Mouse (Mus musculus): ENCODE data around the gene Pax2. TPM values are rescaled to one million over a fixed set of nuclear protein-coding genes. Genes with fewer than 3 reads are reported as not detected.

Gene Pax2
- total RNA-seq, 2 experiments from 2014 or later: not detected

DNA sequence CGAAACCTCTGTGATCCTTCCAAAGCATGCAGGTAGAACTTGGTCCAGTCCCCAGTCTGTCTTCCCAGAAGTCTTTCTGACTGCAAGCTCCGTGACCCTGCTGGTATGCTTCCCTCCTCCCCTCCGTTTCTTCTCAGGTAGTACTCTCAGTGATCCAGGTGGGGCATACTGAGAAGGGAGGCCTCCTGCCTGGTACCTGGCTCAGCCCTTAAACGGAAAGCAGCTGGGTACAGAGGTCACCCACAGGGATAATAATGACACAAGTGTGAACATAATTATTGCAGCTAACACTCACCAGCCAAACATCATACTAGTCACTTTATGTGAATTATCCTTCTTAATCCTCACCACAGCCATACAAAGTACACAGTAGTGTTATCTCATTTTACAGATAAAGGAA is 28.5 kb downstream of the Pax2 start:
- DNase-seq: no peak

DNA sequence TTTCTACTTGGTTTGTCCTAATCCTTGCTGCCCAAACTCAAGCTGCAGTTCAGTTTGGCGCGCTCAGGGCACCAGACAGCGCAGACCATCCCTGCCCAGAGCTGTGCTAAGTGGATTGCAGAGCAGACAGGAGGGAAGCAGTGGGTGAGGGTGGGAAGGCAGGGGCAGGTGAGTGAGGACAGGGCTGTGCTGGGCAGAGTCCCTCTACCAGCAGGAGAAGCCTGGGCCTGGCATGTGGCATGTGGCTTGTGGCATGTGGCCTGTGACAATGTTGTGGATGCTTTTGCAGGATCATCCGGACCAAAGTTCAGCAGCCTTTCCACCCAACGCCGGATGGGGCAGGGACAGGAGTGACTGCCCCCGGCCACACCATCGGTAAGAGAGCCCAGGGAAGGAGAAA is 32.6 kb downstream of the Pax2 start:
- DNase-seq: no peak

- no peak for DNase-seq
Observed at GRCm38 (mm10) chr19:44791981-44792380, 36.1 kb downstream of the Pax2 start.

GRCm38 (mm10) chr19:44797110-44798060 is 41.5 kb downstream of the Pax2 start:
- no peak for DNase-seq

DNA sequence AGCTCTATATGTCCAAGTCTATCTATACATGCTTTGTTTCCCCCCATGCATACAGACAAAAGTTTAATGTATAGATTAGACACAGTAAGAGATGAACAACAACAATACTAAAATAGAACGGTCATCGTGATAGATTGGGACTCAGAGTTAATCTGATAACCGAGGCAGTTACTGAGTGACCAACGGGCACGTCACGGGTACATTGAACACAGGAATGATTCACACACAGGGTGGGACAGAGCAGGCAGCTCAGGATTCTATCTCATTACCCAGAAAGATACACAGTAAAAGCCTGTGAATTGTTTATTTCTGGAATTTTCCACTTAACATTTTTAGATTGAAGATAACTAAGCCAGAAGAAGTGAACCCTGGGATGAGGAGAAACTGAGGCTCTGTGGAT is 42.9 kb downstream of the Pax2 start:
- DNase-seq: no peak

GRCm38 (mm10) chr19:44799156-44799555 is 43.3 kb downstream of the Pax2 start:
- no peak for DNase-seq

- no peak for DNase-seq
Observed at GRCm38 (mm10) chr19:44800327-44800726, 44.5 kb downstream of the Pax2 start.

DNA sequence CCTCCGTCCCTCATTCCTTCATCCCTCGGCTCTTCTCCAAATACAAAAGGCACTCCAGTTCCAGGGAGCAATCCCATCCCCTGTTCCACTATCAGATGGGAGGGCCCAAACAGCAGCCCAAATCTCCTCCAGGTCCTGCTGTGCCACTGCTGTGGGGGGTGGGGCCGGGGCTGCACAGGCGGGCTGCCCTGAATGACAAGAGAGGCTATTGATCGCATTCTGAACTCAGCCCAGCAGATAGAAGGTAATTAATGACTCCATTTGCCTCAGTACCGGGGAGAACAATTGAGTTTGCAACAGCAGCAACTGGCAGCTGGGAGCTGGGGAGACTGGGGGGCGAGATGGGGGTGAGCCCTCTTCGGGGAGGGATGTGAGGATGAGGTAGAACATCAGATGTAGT is 52.9 kb downstream of the Pax2 start:
- no peak for DNase-seq

- DNase-seq: peak; percentile 12
Observed at GRCm38 (mm10) chr19:44812666-44813429, 57.0 kb downstream of the Pax2 start.

DNA sequence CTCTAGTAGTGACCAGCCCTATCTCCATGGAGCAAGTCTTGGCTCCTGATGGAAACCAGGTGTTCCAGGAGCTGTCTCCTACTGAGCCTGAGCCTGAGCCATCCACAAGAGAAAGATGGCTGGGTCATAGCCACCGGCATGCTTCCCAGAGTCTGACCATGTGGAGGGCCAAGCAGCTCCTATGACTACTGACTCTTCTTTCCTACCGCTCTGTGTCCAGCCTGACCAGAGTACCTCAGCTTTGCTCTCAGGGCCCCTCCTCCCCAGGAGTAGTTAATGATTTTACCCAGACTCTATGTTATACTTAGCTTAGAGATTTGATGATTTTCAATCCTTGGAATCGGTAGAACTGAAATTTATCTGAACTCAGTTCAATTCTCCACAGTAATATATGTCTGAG is 59.3 kb downstream of the Pax2 start:
- no peak for DNase-seq

DNA sequence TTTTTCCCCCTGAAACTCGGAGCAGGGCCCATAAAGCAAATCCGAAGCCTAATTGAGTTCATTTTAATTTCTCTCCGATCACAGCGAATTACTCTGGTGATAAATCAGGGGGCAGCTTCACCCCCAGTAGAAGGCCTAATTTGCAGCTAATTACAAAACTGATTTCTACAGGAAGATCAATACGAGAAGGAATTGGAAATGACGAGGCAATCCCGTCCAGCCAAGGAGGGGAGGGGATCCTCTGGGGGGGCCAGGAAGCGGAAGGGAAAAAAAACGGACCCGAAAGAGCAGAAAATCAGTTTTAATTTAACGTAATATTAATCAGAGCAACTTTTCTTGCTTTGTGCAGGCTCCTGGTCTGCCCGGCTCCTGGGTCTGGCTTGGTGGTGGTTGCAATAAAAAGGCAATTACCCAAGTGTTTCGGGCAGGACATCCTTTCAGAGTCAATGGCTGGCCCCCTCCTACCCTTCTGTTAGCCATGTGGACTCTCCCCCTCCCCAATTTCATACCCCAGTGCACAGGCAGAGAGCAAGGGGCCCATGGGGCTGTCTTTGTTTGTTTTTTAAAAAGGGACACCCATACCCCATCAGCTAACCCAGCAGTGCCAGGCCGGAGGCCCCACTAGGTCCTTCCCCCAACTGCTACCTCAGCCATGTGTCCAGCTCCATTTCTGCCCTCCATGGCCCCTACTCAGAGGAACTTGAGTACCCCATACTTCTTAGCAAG is 61.7 kb downstream of the Pax2 start:
- DNase-seq: no peak

DNA sequence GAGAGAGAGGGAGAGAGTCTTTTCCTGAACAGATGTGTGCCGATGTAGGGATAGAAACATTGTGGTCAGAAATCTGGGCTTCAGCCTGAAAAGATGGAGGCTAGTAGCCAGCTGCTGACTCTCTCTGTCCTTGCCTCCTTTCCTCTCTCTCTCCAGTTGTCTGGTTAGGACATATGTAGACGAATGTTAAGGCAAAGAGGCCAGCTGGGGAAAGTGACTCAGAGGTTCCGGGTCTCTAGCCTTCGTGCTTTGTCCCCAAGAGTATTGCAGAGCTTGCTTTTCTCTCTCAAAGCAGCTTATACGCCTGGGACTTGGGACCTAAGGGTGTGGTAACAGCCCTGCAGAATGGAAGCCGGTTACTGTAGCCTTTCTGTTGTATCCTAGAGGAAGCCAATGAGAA is 62.8 kb downstream of the Pax2 start:
- DNase-seq: no peak

DNA sequence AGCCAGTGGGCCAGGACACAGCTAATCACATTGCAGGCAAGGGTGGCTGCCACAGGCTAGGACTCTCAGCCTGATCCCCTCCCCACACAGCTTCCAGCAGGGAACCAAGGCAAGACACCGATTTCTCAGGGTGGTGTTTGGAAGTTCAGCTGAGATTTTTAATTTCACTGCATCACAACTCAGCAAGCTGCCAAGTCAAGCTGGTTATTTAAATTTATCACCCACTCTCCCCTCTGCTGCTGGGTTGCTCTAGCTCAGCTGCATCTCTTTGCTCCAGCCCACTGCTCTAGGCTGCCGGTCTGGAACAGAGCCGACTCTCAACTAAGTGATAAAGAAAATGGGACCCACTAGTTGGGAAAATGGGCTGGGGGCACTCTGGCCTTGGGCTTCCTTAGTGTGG is 65.7 kb downstream of the Pax2 start:
- DNase-seq: no peak

DNA sequence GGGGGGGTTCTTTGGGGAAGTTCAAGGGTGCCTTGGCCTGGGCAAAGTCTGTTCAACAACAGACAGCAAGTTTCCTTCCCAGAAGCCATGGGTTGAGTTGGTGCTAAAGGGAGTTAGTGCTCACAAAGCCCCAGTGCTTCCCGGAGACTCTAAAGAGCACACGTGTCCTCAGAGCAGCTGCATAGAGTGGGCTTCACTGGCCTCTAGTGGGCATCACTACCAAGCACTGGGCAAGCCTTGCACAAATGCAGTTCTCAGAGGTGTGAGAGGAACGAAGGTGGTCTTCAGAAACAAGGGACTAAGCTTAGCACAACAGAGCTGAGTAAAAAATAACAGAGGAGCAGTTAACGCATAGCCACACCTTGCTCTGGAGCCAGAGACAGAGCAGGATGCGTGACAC is 66.5 kb downstream of the Pax2 start:
- DNase-seq: no peak

GRCm38 (mm10) chr19:44823657-44824056 is 67.8 kb downstream of the Pax2 start:
- no peak for DNase-seq

DNA sequence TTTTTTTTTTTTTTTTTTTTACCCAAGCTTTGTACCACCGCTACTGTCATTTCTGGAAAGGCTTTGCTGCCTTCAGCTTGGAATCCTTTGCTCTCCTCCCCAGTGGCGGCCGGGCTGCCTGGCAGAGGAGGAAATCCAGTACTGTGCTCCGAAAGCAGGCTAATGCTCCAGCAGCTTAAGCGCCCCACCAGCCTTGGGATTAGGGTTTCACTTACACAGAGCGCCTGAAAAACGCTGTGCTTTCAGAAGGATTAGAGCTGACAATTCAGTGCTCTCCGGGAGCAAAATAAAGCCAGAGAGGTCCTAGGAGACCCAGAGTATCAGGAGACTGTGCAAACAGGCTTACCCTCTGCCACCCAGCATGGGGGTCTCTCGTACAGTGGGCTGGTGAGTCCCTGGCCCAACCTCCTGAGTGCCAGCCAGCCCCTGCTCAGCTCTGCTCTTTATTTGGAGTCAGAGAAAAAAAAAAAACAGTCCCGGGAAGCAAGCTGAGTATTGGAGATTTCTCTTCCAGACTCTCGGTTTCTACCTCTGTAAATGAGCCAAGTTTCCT is 69.4 kb downstream of the Pax2 start:
- no peak for DNase-seq

GRCm38 (mm10) chr19:44825819-44826218 is 70.0 kb downstream of the Pax2 start:
- DNase-seq: no peak

GRCm38 (mm10) chr19:44833391-44833790 is 77.5 kb downstream of the Pax2 start:
- DNase-seq: no peak

DNA sequence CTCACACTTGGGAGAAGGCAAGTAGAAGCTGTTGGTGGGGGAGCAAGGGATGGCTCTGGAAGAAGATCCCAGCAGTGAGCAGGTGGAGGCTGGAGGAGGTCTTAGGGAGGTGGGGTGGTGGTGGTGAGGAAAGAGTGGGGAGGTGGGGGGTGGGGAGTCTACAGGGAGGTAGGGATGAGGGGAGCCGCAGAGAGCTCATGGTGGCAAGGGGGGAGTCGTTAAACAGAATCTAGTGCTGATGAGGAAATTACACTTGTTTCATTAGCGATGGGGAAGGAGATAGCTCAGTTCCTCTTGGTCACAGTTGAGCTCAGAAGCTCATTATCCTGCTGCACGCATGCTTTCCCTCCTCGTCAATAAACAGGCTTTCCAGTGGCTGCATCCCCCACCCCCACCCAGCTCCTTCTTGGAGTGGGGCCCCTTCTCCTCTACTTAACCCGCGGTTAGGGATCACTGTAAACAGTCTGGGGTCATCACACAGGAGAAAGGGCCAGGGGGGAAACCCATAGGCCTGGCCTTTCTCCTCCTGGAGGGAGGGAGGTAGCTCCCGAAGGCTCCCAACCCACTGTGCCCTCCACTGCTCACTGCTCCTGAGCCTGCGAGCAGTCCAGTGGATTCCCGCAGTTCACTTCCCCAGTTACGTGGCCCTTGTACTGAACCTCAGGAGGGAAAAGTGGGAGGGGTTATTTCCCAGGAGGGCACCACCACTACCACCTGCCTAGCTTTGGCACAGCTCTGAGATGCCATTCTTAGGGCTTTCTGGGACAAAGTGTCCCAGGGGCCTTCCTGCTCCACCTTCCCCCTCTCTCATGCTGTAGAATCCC is 78.6 kb downstream of the Pax2 start:
- DNase-seq: no peak

- no peak for DNase-seq
Observed at GRCm38 (mm10) chr19:44835042-44835930, 79.4 kb downstream of the Pax2 start.
